Mouse (Mus musculus) kidney, embryonic 16.5 days (tissue): Measurements from ENCODE around the gene Il1r1. TPM values are rescaled to one million over a fixed set of nuclear protein-coding genes. Genes with fewer than 3 reads are reported as not detected.

Experiments
- ATAC-seq: fragments of 200-750 bp; cut with Nextera tagmentation; 2 replicates; pipeline ENCODE4 v1.8.0; 2017; ENCODE audit warnings: moderate TSS enrichment; ENCODE audit not compliant: low FRiP score, low TSS enrichment
- H3K27ac ChIP-seq: fragments of 300-500 bp; sonication (generic); 2 replicates; pipeline ENCODE4 v1.5.1; 2014; ENCODE audit warnings: low read length
- H3K27me3 ChIP-seq: fragments of 300-500 bp; sonication (generic); 2 replicates; pipeline ENCODE4 v1.6.1; 2014; ENCODE audit warnings: low read length, control low read depth, mixed read lengths; ENCODE audit not compliant: insufficient read depth
- H3K36me3 ChIP-seq: fragments of 300-500 bp; sonication (generic); 2 replicates; pipeline ENCODE4 v1.6.1; 2014; ENCODE audit warnings: low read length, control low read depth, mixed read lengths; ENCODE audit not compliant: insufficient read depth
- H3K4me1 ChIP-seq: fragments of 300-500 bp; sonication (generic); 2 replicates; pipeline ENCODE4 v1.6.1; 2014; ENCODE audit warnings: low read length, control low read depth, mixed read lengths; ENCODE audit not compliant: insufficient read depth
- H3K4me2 ChIP-seq: fragments of 300-500 bp; sonication (generic); replicated peaks from 2 replicates; pipeline ENCODE4 v1.6.1; 2014; ENCODE audit warnings: low read depth, low read length
- H3K4me3 ChIP-seq: fragments of 300-500 bp; sonication (generic); 2 replicates; pipeline ENCODE4 v1.5.1; 2014; ENCODE audit warnings: mild to moderate bottlenecking, low read length
- H3K9ac ChIP-seq: fragments of 300-500 bp; sonication (generic); replicated peaks from 2 replicates; pipeline ENCODE4 v1.6.1; 2014; ENCODE audit warnings: low read length
- H3K9me3 ChIP-seq: fragments of 300-500 bp; sonication (generic); 2 replicates; pipeline ENCODE4 v1.6.1; 2016; ENCODE audit warnings: low read length, control low read depth
- WGBS: fragments of 180-500 bp; shearing (Covaris S2); extraction: QIAGEN DNeasy Blood & Tissue Kit; methylation state at CpG from one replicate; pipeline ENCODE4 v1.1.7; 2014; 5-methylcytosine and 5-hydroxymethylcytosine counted together
- polyA plus RNA-seq: library from polyadenylated mRNA; unstranded; fragments of >200 nt; fragmentation: Nextera tagmentation; extraction: Ambion mirVana; gene quantifications from 2 replicates; pipeline ENCODE4 v1.2.1, GENCODE M21; 2015

Il1r1 gene
- polyA plus RNA-seq, 1 experiment from 2014 or later = 5.3 TPM

- H3K9me3 ChIP-seq = no peaks in the 10 kb centered on the region
- no peak overlapping the region for H3K27ac ChIP-seq
- ATAC-seq = no peak
- H3K36me3 ChIP-seq = no peaks in the 10 kb centered on the region
- WGBS = 86% methylated on average over 3 of the region's 3 CpGs
- no peak overlapping the region for H3K9ac ChIP-seq
- H3K4me1 ChIP-seq = peaks cover 30% of the 10 kb centered on the region
- H3K4me3 ChIP-seq = no peak overlapping the region
- H3K27me3 ChIP-seq = no peaks in the 10 kb centered on the region; the same call in 1 of the 2 replicates
- H3K4me2 ChIP-seq = no peak overlapping the region
Measured at GRCm38 (mm10) chr1:40229033-40229432, 4.2 kb downstream of the Il1r1 start.

GRCm38 (mm10) chr1:40229771-40230280 is 4.9 kb downstream of the Il1r1 start:
- Histone ChIP-seq H3K4me2 (no peak overlapping the region), H3K4me1 (peaks cover 23% of the 10 kb centered on the region), H3K9me3 (no peaks in the 10 kb centered on the region), H3K9ac (no peak overlapping the region), H3K36me3 (no peaks in the 10 kb centered on the region), H3K27me3 (no peaks in the 10 kb centered on the region; the same call in 1 of the 2 replicates), H3K4me3 (no peak overlapping the region), H3K27ac (no peak overlapping the region)
- 88% methylated on average over 3 of the region's 3 CpGs for WGBS
- no peak for ATAC-seq

- Histone ChIP-seq H3K36me3 (no peaks in the 10 kb centered on the region), H3K9me3 (no peaks in the 10 kb centered on the region), H3K4me3 (no peak overlapping the region), H3K27ac (no peak overlapping the region), H3K4me2 (no peak overlapping the region), H3K27me3 (no peaks in the 10 kb centered on the region; the same call in 1 of the 2 replicates), H3K4me1 (peaks cover 19% of the 10 kb centered on the region), H3K9ac (no peak overlapping the region)
- 68% methylated on average over 7 of the region's 7 CpGs for WGBS
- no peak for ATAC-seq
Measured at GRCm38 (mm10) chr1:40230336-40230735, 5.5 kb downstream of the Il1r1 start.

DNA sequence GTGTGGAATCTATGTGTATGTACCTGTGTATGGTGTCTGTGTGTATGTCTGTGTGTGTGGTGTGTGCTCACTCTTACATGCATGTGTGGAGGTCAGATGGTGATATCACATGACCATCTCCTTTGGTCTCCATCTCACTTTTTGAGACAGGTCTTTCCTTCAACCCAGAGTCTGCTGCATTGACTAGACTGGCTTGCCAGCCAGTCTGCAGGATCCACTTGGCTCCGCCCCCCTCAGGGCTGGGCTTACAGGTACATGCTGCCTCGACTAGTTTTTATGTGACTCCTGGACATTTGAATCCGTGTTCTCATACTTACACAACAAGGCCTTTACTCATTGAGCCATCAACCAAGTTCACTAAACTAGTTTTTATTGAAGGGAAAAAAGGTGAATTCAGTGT is 6.2 kb downstream of the Il1r1 start:
- Histone ChIP-seq H3K4me3 (no peak overlapping the region), H3K9me3 (no peaks in the 10 kb centered on the region), H3K27ac (no peak overlapping the region), H3K27me3 (no peaks in the 10 kb centered on the region; the same call in 1 of the 2 replicates), H3K9ac (no peak overlapping the region), H3K4me1 (peaks cover 20% of the 10 kb centered on the region), H3K36me3 (no peaks in the 10 kb centered on the region), H3K4me2 (no peak overlapping the region)
- no peak for ATAC-seq
- 86% methylated on average over 3 of the region's 3 CpGs for WGBS

GRCm38 (mm10) chr1:40233217-40233616 is 8.3 kb downstream of the Il1r1 start:
- no peaks in the 10 kb centered on the region for H3K9me3 ChIP-seq
- H3K9ac ChIP-seq = no peak overlapping the region
- peak; percentile 85 for ATAC-seq
- WGBS = 8% methylated on average over 7 of the region's 7 CpGs
- H3K36me3 ChIP-seq = no peaks in the 10 kb centered on the region
- H3K27ac ChIP-seq = peak overlapping the region; percentile 1; the same call in 1 of the 2 replicates
- H3K27me3 ChIP-seq = no peaks in the 10 kb centered on the region; the same call in 1 of the 2 replicates
- H3K4me3 ChIP-seq = no peak overlapping the region
- H3K4me2 ChIP-seq = no peak overlapping the region
- H3K4me1 ChIP-seq = peaks cover 37% of the 10 kb centered on the region

DNA sequence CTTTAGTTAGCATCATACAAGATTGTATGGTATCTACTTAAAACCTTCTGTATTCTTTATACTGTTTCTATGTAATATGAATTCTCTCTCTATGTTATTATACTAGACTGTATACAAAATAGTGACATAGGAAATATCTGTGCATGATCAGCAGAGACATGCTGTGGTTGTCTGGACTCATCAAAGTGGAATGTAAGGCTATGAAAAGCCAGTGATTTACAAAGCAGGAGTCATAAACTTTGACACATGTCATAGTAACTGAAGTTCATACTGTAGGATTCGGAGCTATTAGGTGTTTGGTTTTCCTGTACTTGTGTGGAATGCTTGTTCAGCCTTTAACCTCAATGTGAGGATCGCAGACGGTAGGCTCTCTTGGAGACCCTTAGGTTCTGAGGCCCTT is 8.7 kb downstream of the Il1r1 start:
- Histone ChIP-seq H3K4me1 (peaks cover 37% of the 10 kb centered on the region), H3K9me3 (no peaks in the 10 kb centered on the region), H3K4me2 (no peak overlapping the region), H3K27ac (peak overlapping the region; percentile 19; the same call in 1 of the 2 replicates), H3K4me3 (no peak overlapping the region), H3K36me3 (no peaks in the 10 kb centered on the region), H3K27me3 (no peaks in the 10 kb centered on the region; the same call in 1 of the 2 replicates), H3K9ac (no peak overlapping the region)
- WGBS = 55% methylated on average over 3 of the region's 3 CpGs
- ATAC-seq = no peak

GRCm38 (mm10) chr1:40235597-40236249 is 10.8 kb downstream of the Il1r1 start:
- Histone ChIP-seq H3K4me1 (peaks cover 32% of the 10 kb centered on the region), H3K9me3 (no peaks in the 10 kb centered on the region), H3K36me3 (no peaks in the 10 kb centered on the region), H3K4me2 (no peak overlapping the region), H3K9ac (no peak overlapping the region), H3K27me3 (no peaks in the 10 kb centered on the region; the same call in 1 of the 2 replicates), H3K4me3 (no peak overlapping the region), H3K27ac (peak overlapping the region; percentile 15; the same call in 1 of the 2 replicates)
- ATAC-seq = no peak
- WGBS = 73% methylated on average over 5 of the region's 5 CpGs

DNA sequence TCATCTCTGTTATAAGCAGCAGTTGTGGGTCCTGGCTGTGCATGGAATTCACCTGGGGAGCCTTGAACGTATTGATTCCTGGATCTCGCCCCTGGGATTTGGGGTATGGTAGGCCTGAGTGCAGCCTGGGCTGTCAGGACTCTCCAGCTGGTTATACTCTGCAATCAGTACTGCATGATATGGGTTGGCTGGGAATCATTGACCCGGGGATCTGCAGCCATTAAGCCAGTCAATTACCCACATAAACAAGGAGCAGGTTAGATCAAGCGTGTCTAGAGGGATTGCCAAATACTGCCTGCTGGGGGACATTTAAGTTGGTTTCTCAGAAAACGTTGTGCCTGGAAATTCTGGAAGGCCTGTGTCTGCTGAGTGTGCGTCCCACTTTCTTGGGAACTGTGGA is 11.8 kb downstream of the Il1r1 start:
- ATAC-seq = peak; percentile 87
- Histone ChIP-seq H3K27ac (no peak overlapping the region), H3K36me3 (no peaks in the 10 kb centered on the region), H3K27me3 (no peaks in the 10 kb centered on the region; the same call in 1 of the 2 replicates), H3K4me2 (no peak overlapping the region), H3K4me3 (no peak overlapping the region), H3K4me1 (peaks cover 32% of the 10 kb centered on the region), H3K9me3 (no peaks in the 10 kb centered on the region), H3K9ac (no peak overlapping the region)
- 33% methylated on average over 6 of the region's 6 CpGs for WGBS

DNA sequence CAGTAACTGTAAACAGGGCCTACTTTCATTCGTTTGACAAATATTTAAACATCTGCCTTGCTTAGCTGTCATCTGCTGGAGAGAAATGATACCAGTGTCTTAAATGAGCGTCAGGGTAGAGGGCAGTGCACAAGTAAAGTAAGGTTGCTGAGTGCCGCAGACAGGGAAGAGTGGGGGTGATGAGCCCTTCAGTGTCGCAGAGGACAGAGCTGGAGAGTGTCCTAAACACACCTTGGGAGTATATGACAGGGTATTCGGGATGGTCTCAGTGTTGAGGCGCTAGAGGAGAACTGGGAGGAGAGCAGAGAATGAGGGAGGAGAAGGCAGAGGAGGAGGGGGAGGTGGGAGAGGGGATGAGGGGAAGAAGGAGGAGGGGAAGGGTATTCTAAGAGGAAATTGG is 12.2 kb downstream of the Il1r1 start:
- no peak overlapping the region for H3K4me3 ChIP-seq
- no peaks in the 10 kb centered on the region for H3K36me3 ChIP-seq
- no peaks in the 10 kb centered on the region for H3K9me3 ChIP-seq
- H3K27me3 ChIP-seq = no peaks in the 10 kb centered on the region; the same call in 1 of the 2 replicates
- no peak overlapping the region for H3K9ac ChIP-seq
- WGBS = 36% methylated on average over 6 of the region's 6 CpGs
- no peak overlapping the region for H3K4me2 ChIP-seq
- H3K27ac ChIP-seq = no peak overlapping the region
- H3K4me1 ChIP-seq = peaks cover 32% of the 10 kb centered on the region
- peak; percentile 36 for ATAC-seq
